Mouse (Mus musculus) lung, adult 2 months (tissue): ENCODE results near the gene Scnn1a. TPM values are rescaled to one million over a fixed set of nuclear protein-coding genes. Genes with fewer than 3 reads are reported as not detected.

Source experiments
- DNase-seq: peaks from one replicate; pipeline ENCODE4 v3.0.0; 2022
- H3K4me1 ChIP-seq: fragments of 200-500 bp; 2 replicates; pipeline ENCODE4 v1.6.1; 2011; ENCODE audit warnings: low read length; ENCODE audit not compliant: control insufficient read depth, insufficient read depth
- H3K4me3 ChIP-seq: fragments of 200-500 bp; replicated peaks from 2 replicates; pipeline ENCODE3; 2011; ENCODE audit warnings: low read depth, mild to moderate bottlenecking, control low read depth, low read length; ENCODE audit errors: extremely low read depth
- CTCF ChIP-seq: fragments of 200-500 bp; IDR thresholded peaks from 2 replicates; pipeline ENCODE4 v1.5.1; 2011; ENCODE audit warnings: mild to moderate bottlenecking, low read length, control low read depth; ENCODE audit not compliant: insufficient read depth
- POLR2A ChIP-seq: fragments of 200-500 bp; IDR thresholded peaks from 2 replicates; pipeline ENCODE4 v1.6.1; 2011; ENCODE audit warnings: low read depth, mild to moderate bottlenecking, control low read depth, low read length, borderline replicate concordance; ENCODE audit errors: extremely low read depth
- WGBS: fragments of 180-500 bp; shearing (Covaris S2); methylation state at CpG from one replicate; pipeline ENCODE4 v1.1.7; 2018; 5-methylcytosine and 5-hydroxymethylcytosine counted together
- polyA plus RNA-seq: library from polyadenylated mRNA; depleted of rRNA; stranded (reverse); fragments of >200 nt; gene quantifications from 2 replicates; pipeline ENCODE4 v1.2.3, GENCODE M21; 2012

The Scnn1a gene
- polyA plus RNA-seq, 1 experiment = 245 TPM

DNA sequence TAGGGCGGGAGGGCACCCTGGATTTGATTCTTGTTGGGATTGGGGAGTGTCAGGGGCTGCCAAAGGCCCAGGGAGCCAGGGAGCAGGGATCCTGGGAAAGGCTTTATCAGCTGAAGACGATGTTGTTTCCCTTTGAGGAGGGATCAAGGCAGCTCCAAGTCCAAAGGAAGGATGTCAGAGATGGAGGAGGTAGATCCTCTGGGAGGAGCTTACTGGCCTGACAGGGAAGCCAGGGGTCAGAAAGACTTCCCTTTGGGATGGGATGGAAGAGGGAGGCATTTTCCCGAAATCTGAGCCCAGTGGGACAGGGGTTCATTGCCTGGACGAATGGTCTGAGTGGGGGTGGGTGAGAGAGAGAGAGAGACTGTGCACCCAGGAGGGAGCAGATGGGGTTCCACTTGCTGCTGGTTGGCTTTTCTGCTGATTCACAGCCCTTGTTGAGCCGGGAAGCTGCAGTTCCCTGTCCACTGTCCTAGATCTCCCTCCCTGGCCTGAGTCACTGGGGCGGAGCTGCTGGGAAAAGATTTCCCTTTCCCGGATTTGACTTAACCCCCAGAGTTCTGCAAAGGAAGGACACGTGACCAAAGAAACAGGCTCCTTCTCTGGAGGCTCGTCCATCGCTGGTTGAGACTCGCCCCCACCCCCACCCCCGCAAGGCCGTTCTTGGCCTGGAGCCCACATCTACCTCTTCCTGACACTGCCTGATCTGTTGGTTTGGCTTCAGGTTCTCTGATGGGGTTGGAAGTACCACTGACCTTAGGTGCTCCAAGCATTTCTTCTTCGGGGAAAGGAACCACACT, 34.1 kb downstream of the Scnn1a start:
- peak; percentile 56 for DNase-seq
- TF ChIP-seq POLR2A (peak; percentile 51; the same call in 1 of the 2 replicates), CTCF (no peak)
- H3K4me3 ChIP-seq = peak overlapping the region; percentile 45
- peaks cover 46% of the 10 kb centered on the region for H3K4me1 ChIP-seq
- 5% methylated on average over 14 of the region's 14 CpGs for WGBS

DNA sequence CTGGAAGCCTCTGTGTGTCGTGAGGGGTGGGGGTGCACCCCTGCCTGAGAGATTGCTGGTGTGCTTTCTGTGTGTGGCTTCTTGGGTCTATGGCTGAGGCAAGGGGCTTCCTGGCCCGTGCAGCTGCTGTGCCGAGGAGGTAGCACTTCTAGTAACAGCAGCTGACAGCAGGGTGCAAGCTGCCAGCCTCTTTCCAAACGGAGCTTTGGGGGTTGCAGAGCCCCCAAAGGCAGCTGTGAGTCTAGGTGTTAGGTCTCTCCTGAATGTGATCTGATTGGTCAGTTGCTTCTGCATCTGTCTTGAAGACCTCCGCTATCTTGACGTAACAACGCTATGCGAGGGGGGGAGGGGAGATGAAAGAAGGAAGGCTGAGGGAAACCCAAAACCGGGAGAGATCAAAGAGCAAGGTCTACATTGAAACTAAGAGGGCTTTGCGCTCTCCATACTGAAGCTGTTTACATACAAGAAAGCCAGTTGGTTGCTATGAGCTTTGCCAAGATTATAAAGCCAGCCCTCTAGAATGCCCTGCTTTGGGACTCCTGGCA, 34.8 kb downstream of the Scnn1a start:
- TF ChIP-seq CTCF = no peak
- TF ChIP-seq POLR2A = no peak
- Histone ChIP-seq H3K4me1 (peaks cover 46% of the 10 kb centered on the region), H3K4me3 (peak overlapping the region; percentile 3)
- WGBS = 9% methylated on average over 10 of the region's 10 CpGs
- DNase-seq = no peak

DNA sequence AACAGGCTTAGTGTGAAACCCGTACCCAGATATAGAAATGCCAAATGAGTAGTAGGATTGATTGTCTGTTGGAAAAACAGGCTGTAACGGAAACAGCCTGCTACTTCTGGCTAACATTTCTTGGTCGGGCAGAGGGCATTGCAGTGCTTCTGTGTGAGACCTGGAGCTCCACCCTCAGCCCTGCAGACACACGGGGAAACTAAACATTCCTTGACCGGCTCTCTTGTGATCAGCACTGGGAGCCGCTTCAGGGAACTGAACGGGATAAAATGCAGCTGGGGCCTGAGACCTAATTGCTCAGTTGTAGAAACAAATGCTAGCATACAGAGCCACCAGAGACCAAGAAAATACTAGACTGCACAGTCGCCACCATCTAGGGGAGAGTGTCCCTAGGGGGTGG, 35.8 kb downstream of the Scnn1a start:
- WGBS = 19% methylated on average over 8 of the region's 8 CpGs
- DNase-seq = no peak
- TF ChIP-seq CTCF = no peak
- no peak for TF ChIP-seq POLR2A
- H3K4me1 ChIP-seq = peaks cover 45% of the 10 kb centered on the region
- H3K4me3 ChIP-seq = no peak overlapping the region

- 86% methylated on average over 15 of the region's 15 CpGs for WGBS
- TF ChIP-seq CTCF (no peak), POLR2A (no peak)
- Histone ChIP-seq H3K4me3 (no peak overlapping the region), H3K4me1 (peaks cover 37% of the 10 kb centered on the region)
- DNase-seq = no peak
Observed at GRCm38 (mm10) chr6:125357334-125357733, 36.9 kb downstream of the Scnn1a start.

- Histone ChIP-seq H3K4me1 (peaks cover 14% of the 10 kb centered on the region), H3K4me3 (no peak overlapping the region)
- WGBS = 44% methylated on average over 9 of the region's 9 CpGs
- no peak for DNase-seq
- no peak for TF ChIP-seq POLR2A
- no peak for TF ChIP-seq CTCF
Observed at GRCm38 (mm10) chr6:125359999-125360398, 39.5 kb downstream of the Scnn1a start.

- Histone ChIP-seq H3K4me3 (no peak overlapping the region), H3K4me1 (peaks cover 7% of the 10 kb centered on the region)
- TF ChIP-seq POLR2A (no peak), CTCF (no peak)
Observed at GRCm38 (mm10) chr6:125360846-125361245, 40.4 kb downstream of the Scnn1a start.

GRCm38 (mm10) chr6:125361467-125362291, 41.2 kb downstream of the Scnn1a start:
- DNase-seq = no peak
- 51% methylated on average over 38 of the region's 38 CpGs for WGBS
- H3K4me3 ChIP-seq = no peak overlapping the region
- TF ChIP-seq CTCF = peak; percentile 57
- TF ChIP-seq POLR2A = no peak
- peaks cover 3% of the 10 kb centered on the region; the same call in 1 of the 2 replicates for H3K4me1 ChIP-seq

More at GRCm38 (mm10) chr6:125360846-125361245, 40.4 kb downstream of the Scnn1a start:
- DNase-seq = no peak
- 86% methylated on average over 9 of the region's 9 CpGs for WGBS

DNA sequence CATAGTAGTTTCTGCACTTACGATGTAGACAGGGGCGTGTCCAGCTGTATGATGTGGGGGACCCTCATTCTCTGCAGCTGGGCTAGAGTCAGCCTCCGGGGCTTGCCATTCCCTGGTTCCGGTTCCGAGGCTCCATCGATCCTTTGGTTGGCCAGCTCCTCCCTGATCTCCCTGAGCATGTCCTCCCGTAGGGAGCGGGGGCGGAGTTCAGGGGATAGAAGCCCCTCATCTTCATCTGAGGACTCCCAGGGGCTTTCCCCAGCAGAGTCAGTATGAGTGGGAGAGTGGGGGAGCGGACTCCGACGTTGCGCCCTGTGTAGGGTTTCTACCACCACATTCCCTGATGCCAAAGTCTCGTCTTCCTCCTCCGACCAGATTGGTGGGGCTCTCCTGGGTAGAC, 42.6 kb downstream of the Scnn1a start:
- H3K4me3 ChIP-seq = no peak overlapping the region
- DNase-seq = no peak
- no peak for TF ChIP-seq CTCF
- peaks cover 3% of the 10 kb centered on the region; the same call in 1 of the 2 replicates for H3K4me1 ChIP-seq
- WGBS = 65% methylated on average over 15 of the region's 15 CpGs

DNA sequence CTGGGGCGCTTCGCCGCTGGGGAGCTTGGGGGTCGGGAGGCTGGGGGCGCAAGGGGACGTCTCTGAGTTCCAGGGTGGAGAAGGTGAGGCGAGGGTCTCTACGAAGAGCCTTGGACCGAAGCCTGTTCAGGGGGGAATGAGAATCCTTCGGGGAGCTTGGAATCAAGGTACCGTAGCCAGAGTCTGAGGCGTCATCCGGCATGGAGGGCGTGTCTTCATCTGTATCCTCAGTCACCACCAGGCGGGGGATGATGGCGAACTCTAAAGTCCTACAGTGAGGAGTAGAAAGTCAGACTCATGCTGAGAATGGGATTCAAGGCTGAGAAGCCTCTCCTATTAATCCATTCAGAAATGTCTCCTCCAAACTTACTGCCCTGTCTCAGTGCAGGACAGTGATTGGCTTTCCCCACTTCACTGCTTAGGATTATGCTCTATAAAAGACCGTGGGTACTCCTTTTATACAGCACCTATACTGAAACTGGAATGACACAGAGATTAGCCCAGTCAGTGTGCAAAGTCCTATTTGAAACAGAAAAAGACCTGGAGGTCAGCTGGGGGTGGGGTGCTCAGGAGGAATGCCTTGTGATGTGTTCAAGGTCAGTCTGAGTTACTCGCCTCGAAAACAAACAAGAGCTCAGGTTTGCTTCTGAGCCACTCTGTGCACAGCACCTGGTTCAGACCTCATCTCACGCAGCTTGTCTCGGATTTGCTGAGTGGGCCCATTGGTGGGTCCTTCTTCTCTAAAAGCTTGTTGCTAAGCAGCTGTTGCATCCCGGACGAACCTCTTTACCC, 43.2 kb downstream of the Scnn1a start:
- DNase-seq = no peak
- 52% methylated on average over 23 of the region's 23 CpGs for WGBS
- H3K4me3 ChIP-seq = no peak overlapping the region
- TF ChIP-seq POLR2A = no peak
- peak; percentile 16; the same call in 1 of the 2 replicates for TF ChIP-seq CTCF
- peaks cover 3% of the 10 kb centered on the region; the same call in 1 of the 2 replicates for H3K4me1 ChIP-seq
